Mouse (Mus musculus) urinary bladder, adult 18-20 months (tissue): Measurements from ENCODE around the gene Dda1.

Experiments used
- DNase-seq, 2 experiments: peaks; one replicate each; pipeline ENCODE4 v3.0.0; 2022; ENCODE audit warnings: low spot score in 2 of 2, mixed read lengths in 2 of 2

Dda1 gene

GRCm38 (mm10) chr8:71469411-71469810 is 412 bp downstream of the Dda1 start:
- DNase-seq = peak in 1 of 2 experiments; percentile 29

GRCm38 (mm10) chr8:71470146-71470912 is 1.3 kb downstream of the Dda1 start:
- no peak for DNase-seq

- no peak for DNase-seq
These were observed 1.9 kb downstream of the Dda1 start for GRCm38 (mm10) chr8:71470913-71471255.

GRCm38 (mm10) chr8:71471861-71472260 is 2.9 kb downstream of the Dda1 start:
- no peak for DNase-seq

DNA sequence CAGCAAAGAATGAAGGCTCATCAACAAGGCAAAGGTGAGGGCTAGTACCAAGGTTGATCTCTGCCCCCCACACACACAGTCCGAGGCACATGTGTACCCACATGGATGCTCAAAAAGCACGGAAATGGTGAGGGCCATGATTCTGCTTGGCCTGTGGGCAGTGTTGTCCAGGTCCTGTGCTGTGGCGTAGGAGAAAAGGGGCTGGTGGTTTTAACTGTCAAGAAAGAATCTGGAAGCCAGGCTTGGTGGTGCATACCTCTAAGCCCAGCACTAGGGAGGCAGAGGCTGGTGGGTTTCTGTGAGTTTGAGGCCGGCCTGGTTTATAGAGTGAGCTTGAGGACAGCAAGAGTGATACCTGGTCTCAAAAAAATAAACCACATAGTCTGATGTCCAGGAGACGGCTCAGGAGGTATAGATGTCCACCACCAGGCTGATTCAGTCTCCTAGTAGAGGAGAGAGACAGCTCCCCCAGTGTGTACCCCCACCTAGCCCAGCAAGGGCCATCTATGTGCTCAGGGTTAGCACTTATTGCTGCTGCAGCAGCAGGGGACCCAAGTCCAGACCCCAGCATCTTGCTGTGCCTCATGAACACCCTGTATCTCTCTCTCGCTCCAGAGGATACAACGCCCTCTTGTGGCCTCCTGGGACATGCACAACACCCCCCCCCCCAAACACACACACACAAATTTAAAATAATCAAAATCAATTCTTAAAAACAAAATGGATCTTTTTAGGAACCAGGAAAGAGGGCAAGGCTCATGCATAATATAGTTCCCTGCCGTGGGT is 3.8 kb downstream of the Dda1 start:
- no peak for DNase-seq

DNA sequence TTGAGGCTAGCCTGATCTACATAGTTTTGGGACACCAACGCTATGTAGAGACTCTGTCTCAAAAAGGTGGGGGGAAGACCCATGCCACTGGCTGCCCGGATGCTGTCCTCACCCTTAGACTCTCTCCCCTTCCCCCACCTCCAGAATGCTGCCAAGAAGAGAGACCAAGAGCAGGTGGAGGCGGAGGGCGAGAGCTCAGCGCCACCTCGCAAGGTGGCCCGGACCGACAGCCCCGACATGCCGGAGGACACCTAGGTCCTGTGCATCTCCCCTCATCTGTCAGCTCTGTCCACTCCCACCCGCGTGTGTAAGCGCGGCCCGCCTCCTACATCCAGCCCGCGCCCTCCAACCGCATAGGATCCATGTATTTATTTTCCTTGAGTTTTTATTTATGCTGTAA is 5.3 kb downstream of the Dda1 start:
- no peak for DNase-seq

- no peak for DNase-seq
These were observed 6.0 kb downstream of the Dda1 start for GRCm38 (mm10) chr8:71474785-71475701.

GRCm38 (mm10) chr8:71475702-71476075 is 6.7 kb downstream of the Dda1 start:
- DNase-seq = no peak

- peak; percentile 65 to 80 for DNase-seq
These were observed 7.3 kb downstream of the Dda1 start for GRCm38 (mm10) chr8:71476099-71476940.

- no peak for DNase-seq
These were observed 8.3 kb downstream of the Dda1 start for GRCm38 (mm10) chr8:71477196-71477845.

GRCm38 (mm10) chr8:71478943-71479342 is 9.9 kb downstream of the Dda1 start:
- DNase-seq = no peak

GRCm38 (mm10) chr8:71483932-71484331 is 14.9 kb downstream of the Dda1 start:
- no peak for DNase-seq

DNA sequence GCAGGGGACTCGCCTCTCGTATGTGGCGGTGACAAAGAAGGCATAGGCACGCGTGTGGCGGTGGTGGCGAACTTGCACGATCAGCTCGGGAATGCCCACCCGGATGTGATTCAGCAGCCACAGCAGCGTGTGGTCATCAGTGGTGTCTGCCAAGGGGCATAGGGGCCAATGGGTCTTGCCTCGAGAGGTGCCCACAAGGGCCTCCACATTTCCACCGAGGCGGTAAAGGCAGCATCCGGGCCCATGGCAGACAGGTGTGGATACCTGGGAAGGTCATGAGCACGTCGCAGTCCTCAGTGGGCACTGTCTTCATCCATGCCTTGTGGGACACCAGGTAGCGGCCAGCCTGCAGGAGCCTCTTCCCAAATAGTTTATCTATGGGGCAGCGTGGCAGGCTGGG is 15.7 kb downstream of the Dda1 start:
- no peak for DNase-seq

DNA sequence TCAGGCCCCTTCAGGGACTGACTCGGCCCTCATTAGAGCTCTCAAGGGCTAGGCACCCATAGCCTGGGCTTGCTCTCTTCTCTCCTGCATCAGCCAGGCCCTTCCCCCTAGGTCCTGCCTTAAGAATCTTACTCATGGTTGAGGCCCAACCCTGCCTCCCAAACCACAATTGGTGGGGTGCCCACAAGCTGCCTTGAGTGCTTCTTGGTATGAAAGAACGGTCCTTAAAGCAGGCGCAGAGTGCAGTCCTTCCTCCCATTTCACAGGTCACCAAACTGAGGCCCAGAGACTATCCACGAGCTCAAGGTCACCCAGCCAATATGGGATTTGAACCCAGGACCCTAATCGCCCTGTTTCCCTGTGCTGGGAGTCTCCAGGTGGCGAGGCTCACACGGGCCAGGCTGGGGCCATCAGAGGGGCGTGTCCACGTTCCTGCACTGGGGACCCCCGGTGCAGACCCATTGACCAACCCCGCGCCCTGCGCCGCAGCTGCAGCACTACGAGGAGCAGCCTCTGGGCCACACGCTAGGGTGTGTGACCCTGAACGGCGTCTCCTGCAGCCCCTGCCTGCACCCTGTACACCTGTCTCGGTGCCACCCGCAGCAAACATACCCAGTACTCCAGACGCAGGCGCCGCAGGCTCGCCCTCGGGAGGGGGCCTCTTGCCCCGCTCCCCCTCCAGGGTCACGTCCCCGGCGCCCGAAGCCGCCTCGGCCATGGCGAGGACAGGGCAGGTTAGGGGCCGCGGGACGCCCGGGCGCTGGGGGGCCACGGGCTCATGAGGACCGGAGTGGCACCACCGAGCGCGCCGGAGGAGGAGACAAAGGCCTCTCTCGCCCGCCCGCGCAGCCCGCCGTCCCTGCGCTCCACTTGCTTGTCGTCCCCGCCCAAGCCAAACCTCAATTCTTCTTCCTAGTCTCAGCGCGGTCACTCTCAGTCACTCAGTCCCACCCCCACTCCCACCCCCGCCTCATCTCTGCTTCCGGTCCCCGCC is 16.4 kb downstream of the Dda1 start, which contains the start of gene Ano8:
Gene Ano8, minus strand, starts transcription at position 822 of the 994 bp plus-strand sequence.
- peak; percentile 75 to 76 for DNase-seq

DNA sequence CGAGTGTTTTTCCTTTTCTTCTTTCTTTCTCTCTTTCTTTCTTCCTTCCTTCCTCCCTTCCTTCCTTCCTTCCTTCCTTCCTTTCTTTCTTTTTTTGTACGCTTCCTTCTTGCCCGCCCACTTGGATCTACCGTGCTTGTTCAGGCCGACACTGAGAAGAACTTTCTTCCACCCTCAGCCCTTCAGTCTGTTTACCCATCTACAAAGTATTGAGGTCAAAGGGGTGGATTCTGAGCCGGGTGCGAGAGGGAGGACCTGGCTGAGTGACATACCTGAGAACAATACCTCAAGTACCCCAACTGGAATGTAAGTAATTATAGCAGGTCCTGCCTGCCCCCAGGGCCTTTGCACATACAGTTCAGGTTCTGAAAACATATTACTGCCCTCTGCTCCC is 17.1 kb downstream of the Dda1 start:
- DNase-seq = no peak

DNA sequence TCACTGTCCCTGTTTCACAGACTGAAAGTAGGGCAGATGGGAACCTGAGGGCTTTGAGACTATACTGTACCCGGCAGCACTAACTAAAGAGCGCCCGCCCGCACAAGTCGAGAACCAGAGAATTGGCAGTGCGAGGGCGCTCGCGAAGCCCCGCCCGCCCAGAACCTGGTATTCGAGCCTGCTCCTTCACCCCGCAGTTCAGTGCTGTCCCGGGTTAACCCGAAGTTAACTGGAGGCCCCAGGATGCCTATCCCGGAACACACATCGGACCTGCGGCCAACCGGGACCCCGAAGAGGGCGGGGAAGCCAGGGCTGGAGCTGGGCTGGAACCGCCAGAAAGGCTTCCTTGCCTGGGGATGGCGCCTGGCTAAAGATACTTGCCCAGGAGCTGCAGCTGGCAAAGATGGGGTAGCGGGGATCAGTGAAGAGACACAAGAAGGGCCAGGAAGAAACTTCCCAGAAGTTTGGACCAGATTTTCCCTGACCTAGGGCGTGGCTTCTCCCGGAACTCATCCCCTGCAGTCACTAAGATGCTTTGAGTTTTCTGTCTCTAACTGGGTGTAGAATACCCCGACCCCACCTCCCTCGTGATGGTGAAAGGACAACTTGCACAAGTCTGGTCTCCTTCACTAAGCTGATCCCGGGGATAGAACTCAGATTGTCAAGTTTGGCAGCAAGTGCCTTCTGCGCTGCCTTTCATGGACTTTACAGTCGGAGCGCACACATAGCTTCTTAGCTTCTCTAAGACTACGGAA is 18.9 kb downstream of the Dda1 start, which contains the start of gene Gtpbp3:
Gene Gtpbp3, plus strand, starts transcription at position 413 of the 755 bp plus-strand sequence.
- peak; percentile 75 to 79 for DNase-seq

GRCm38 (mm10) chr8:71488454-71488853 is 19.5 kb downstream of the Dda1 start:
- DNase-seq = peak; percentile 76 to 85

GRCm38 (mm10) chr8:71495039-71495438 is 26.0 kb downstream of the Dda1 start:
- DNase-seq = peak; percentile 68 to 69
